Mouse (Mus musculus): Measurements from ENCODE around the gene Lmo1. TPM values are rescaled to one million over a fixed set of nuclear protein-coding genes. Genes with fewer than 3 reads are reported as not detected.
"Not testable (repeated sequence)": the region's sequence is repeated elsewhere in the genome, so short reads cannot be mapped to it uniquely, and the experiment has no call there.

The Lmo1 gene
- polyA plus RNA-seq, 1 experiment from 2014 or later: 2.6 TPM

- H3K4me2 ChIP-seq (ENCODE audit: low read length): no peak overlapping the region
- ATAC-seq (ENCODE audit: insufficient number of reproducible peaks, insufficient read depth, low FRiP score, low read depth): no peak
- H3K9me3 ChIP-seq (ENCODE audit: control insufficient read depth, low read length): no peaks in the 10 kb centered on the region
- H3K36me3 ChIP-seq (ENCODE audit: control insufficient read depth, insufficient read depth, low read length): no peaks in the 10 kb centered on the region
- 28% methylated on average over 6 of the region's 6 CpGs for WGBS
- no peak overlapping the region for H3K4me3 ChIP-seq (ENCODE audit: control insufficient read depth in 1 of 2, insufficient read depth in 1 of 2, low read depth in 1 of 2, low read length in 2 of 2)
- H3K27ac ChIP-seq (replicated peaks in 1 of 2; ENCODE audit: control insufficient read depth in 1 of 2, insufficient read depth in 1 of 2, low read depth in 2 of 2, low read length in 2 of 2): no peak overlapping the region
- H3K9ac ChIP-seq (ENCODE audit: low read length): no peak overlapping the region
- no peaks in the 10 kb centered on the region for H3K4me1 ChIP-seq (ENCODE audit: control insufficient read depth in 2 of 2, insufficient read depth in 2 of 2, low read length in 2 of 2)
- H3K27me3 ChIP-seq (ENCODE audit: control insufficient read depth, insufficient read depth, low read length): no peaks in the 10 kb centered on the region
Measured at GRCm38 (mm10) chr7:109098145-109099018, 76.6 kb downstream of the Lmo1 start.

- H3K27me3 ChIP-seq (ENCODE audit: control insufficient read depth, insufficient read depth, low read length): no peaks in the 10 kb centered on the region
- WGBS: 47% methylated on average over 7 of the region's 7 CpGs
- H3K4me2 ChIP-seq (ENCODE audit: low read length): no peak overlapping the region
- no peak overlapping the region for H3K4me3 ChIP-seq (ENCODE audit: control insufficient read depth in 1 of 2, insufficient read depth in 1 of 2, low read depth in 1 of 2, low read length in 2 of 2)
- H3K4me1 ChIP-seq (ENCODE audit: control insufficient read depth in 2 of 2, insufficient read depth in 2 of 2, low read length in 2 of 2): no peaks in the 10 kb centered on the region
- H3K9ac ChIP-seq (ENCODE audit: low read length): no peak overlapping the region
- H3K9me3 ChIP-seq (ENCODE audit: control insufficient read depth, low read length): no peaks in the 10 kb centered on the region
- no peak overlapping the region for H3K27ac ChIP-seq (replicated peaks in 1 of 2; ENCODE audit: control insufficient read depth in 1 of 2, insufficient read depth in 1 of 2, low read depth in 2 of 2, low read length in 2 of 2)
- no peaks in the 10 kb centered on the region for H3K36me3 ChIP-seq (ENCODE audit: control insufficient read depth, insufficient read depth, low read length)
- ATAC-seq (ENCODE audit: insufficient number of reproducible peaks, insufficient read depth, low FRiP score, low read depth): no peak
Measured at GRCm38 (mm10) chr7:109097203-109097602, 77.8 kb downstream of the Lmo1 start.

- 60% methylated on average over 4 of the region's 4 CpGs for WGBS
- ATAC-seq (ENCODE audit: insufficient number of reproducible peaks, insufficient read depth, low FRiP score, low read depth): no peak
- Histone ChIP-seq H3K36me3 (ENCODE audit: control insufficient read depth, insufficient read depth, low read length) (no peaks in the 10 kb centered on the region), H3K27me3 (ENCODE audit: control insufficient read depth, insufficient read depth, low read length) (no peaks in the 10 kb centered on the region), H3K4me1 (ENCODE audit: control insufficient read depth in 2 of 2, insufficient read depth in 2 of 2, low read length in 2 of 2) (no peaks in the 10 kb centered on the region), H3K4me3 (ENCODE audit: control insufficient read depth in 1 of 2, insufficient read depth in 1 of 2, low read depth in 1 of 2, low read length in 2 of 2) (no peak overlapping the region), H3K9ac (ENCODE audit: low read length) (no peak overlapping the region), H3K9me3 (ENCODE audit: control insufficient read depth, low read length) (no peaks in the 10 kb centered on the region), H3K27ac (replicated peaks in 1 of 2; ENCODE audit: control insufficient read depth in 1 of 2, insufficient read depth in 1 of 2, low read depth in 2 of 2, low read length in 2 of 2) (no peak overlapping the region), H3K4me2 (ENCODE audit: low read length) (no peak overlapping the region)
Measured at GRCm38 (mm10) chr7:109096618-109097017, 78.4 kb downstream of the Lmo1 start.

- no peak for ATAC-seq (ENCODE audit: insufficient number of reproducible peaks, insufficient read depth, low FRiP score, low read depth)
- Histone ChIP-seq H3K36me3 (ENCODE audit: control insufficient read depth, insufficient read depth, low read length) (no peaks in the 10 kb centered on the region), H3K9ac (ENCODE audit: low read length) (no peak overlapping the region), H3K4me2 (ENCODE audit: low read length) (no peak overlapping the region), H3K4me1 (ENCODE audit: control insufficient read depth in 2 of 2, insufficient read depth in 2 of 2, low read length in 2 of 2) (no peaks in the 10 kb centered on the region), H3K27ac (replicated peaks in 1 of 2; ENCODE audit: control insufficient read depth in 1 of 2, insufficient read depth in 1 of 2, low read depth in 2 of 2, low read length in 2 of 2) (no peak overlapping the region), H3K4me3 (ENCODE audit: control insufficient read depth in 1 of 2, insufficient read depth in 1 of 2, low read depth in 1 of 2, low read length in 2 of 2) (no peak overlapping the region), H3K27me3 (ENCODE audit: control insufficient read depth, insufficient read depth, low read length) (no peaks in the 10 kb centered on the region), H3K9me3 (ENCODE audit: control insufficient read depth, low read length) (no peaks in the 10 kb centered on the region)
- 71% methylated on average over 7 of the region's 7 CpGs for WGBS
Measured at GRCm38 (mm10) chr7:109094294-109094693, 80.7 kb downstream of the Lmo1 start.

- H3K4me1 ChIP-seq (ENCODE audit: control insufficient read depth in 2 of 2, insufficient read depth in 2 of 2, low read length in 2 of 2); H3K27me3 ChIP-seq (ENCODE audit: control insufficient read depth, insufficient read depth, low read length); H3K9me3 ChIP-seq (ENCODE audit: control insufficient read depth, low read length); H3K4me2 ChIP-seq (ENCODE audit: low read length); H3K27ac ChIP-seq (replicated peaks in 1 of 2; ENCODE audit: control insufficient read depth in 1 of 2, insufficient read depth in 1 of 2, low read depth in 2 of 2, low read length in 2 of 2); ATAC-seq (ENCODE audit: insufficient number of reproducible peaks, insufficient read depth, low FRiP score, low read depth); H3K9ac ChIP-seq (ENCODE audit: low read length); H3K36me3 ChIP-seq (ENCODE audit: control insufficient read depth, insufficient read depth, low read length); H3K4me3 ChIP-seq (ENCODE audit: control insufficient read depth in 1 of 2, insufficient read depth in 1 of 2, low read depth in 1 of 2, low read length in 2 of 2): not testable (repeated sequence)
- 82% methylated on average over 2 of the region's 2 CpGs for WGBS
Measured at GRCm38 (mm10) chr7:109091316-109091715, 83.7 kb downstream of the Lmo1 start.

Other genes starting within 250 kb of the Lmo1 start
- gene Nlrp10, start 245.0 kb downstream of the Lmo1 start, polyA plus RNA-seq (2014; fragmentation: Nextera tagmentation; extraction: Ambion mirVana): 16.3 and 16.8 TPM in 2 replicates
- gene Eif3f, start 240.8 kb downstream of the Lmo1 start, polyA plus RNA-seq (2014; fragmentation: Nextera tagmentation; extraction: Ambion mirVana): 65.9 and 68.4 TPM in 2 replicates
- 0.47 and 0.74 TPM in 2 replicates for gene Tub, start 224.9 kb downstream of the Lmo1 start, polyA plus RNA-seq (2014; fragmentation: Nextera tagmentation; extraction: Ambion mirVana)
- gene Ric3, start 91.9 kb downstream of the Lmo1 start, polyA plus RNA-seq (2014; fragmentation: Nextera tagmentation; extraction: Ambion mirVana): 0.50 and 0.90 TPM in 2 replicates

Data from heart, embryonic 14.5 days (tissue).